Mouse (Mus musculus) common myeloid progenitor, adult 5-6 weeks (primary cell): ENCODE measurements at regions not wholly inside any gene's neighbourhood (a gene's known extent, or its start where the extent isn't known, plus 50 kb on each side); places are given as distances from the start of the nearest gene placed in this dataset.
A peak's percentile ranks its signal among the peaks of the same experiment; 100 is the strongest.

ENCODE experiments used
- ATAC-seq: replicated peaks from 2 replicates; pipeline ENCODE4 v1.8.0; 2016; ENCODE audit warnings: low read depth, mild to moderate bottlenecking, moderate TSS enrichment, inconsistent platforms; ENCODE audit not compliant: poor library complexity, severe bottlenecking

DNA sequence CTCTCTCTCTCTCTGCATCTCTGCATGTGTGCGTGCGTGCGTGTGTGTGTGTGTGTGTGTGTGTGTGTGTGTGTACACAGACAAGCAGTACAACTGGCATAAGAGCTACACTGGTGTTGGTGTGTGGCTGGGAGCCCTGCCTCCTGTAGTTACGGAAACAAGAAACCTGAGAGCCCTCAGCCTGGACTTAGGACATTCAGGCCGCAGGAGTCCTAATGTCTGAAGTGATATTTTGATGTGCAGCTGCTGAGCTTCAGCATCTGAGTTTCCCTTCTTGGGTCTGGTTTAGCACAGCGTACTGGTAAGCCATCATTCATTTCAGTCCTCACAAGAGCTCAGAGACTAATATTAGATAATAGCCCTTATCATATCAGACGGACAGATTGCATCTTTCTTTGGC, 134.8 kb upstream of the Runx1 start:
- no peak for ATAC-seq

DNA sequence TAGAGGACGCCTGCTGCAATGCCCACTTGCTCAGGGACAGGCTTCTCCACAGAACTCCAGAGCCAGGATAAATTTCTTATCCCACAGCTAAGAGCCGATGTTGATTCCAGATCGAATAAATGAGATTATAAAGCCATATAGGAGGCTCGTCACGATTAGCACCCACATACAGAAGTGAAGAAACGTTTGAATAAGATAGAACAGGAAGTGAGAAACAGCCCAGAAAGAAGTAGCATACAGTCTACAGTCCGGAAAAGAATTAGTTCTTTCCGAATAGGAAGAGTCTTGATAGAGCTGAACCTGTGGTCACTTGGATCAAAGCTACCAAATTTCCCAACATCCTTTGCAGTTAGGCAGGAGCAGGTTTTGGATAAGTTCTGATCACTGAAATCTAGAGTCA, 133.0 kb upstream of the Runx1 start:
- no peak for ATAC-seq

DNA sequence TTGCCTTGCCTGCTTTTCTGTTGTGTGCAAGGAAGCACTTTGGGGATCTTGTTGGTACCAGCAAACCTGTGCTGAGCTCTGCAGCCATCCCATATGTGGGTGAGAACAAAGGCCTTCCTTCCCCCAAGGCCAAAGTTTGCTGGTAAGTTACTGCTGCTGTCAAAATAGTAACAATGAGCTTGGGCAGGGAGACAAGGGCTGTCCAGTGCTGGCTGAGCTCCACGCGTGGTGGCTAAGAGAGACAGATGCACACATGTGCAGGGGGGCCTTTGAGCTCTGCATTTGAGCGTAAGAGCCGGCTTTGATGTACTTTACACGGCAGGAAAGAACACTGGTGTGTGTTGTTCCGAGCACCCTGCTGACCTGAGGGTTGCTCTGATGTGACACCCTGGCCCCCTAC, 132.2 kb upstream of the Runx1 start:
- no peak for ATAC-seq

DNA sequence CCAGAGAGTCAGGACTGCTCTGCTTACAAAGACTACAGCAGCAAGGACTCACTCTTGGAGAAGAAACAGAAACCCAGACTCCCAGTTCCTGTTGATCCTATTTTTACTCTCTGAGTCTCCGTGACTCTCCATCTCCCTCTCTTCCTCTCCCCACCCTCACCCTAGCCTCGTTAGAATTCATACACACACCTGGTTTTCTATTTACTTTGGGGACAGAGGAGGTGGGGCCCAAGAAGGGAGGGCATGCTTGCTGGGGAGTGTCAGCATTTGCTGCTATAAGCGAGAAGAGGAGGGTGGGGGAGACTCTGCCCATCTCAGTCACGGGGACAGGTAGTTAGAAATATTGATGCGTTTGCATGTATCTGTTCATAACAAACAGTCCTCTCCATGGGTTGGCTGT, 129.6 kb upstream of the Runx1 start:
- ATAC-seq: no peak

DNA sequence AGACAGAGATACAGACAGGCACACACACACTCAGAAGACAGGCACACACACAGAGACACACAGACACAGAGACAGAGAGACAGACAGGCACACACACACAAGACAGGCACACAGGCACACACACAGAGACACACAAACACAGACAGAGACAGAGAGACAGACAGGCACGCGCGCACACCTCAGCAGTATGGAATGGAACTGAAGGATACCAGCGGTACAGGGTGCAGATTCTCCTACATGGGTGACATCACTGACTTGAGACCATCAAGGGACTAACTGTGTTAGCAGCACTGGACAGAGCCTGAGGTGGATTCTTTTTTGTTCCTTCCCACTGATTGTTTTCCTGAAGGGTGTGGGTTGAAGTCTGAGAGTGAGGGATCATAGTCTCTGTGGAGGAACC, 129.1 kb upstream of the Runx1 start:
- ATAC-seq: no peak

DNA sequence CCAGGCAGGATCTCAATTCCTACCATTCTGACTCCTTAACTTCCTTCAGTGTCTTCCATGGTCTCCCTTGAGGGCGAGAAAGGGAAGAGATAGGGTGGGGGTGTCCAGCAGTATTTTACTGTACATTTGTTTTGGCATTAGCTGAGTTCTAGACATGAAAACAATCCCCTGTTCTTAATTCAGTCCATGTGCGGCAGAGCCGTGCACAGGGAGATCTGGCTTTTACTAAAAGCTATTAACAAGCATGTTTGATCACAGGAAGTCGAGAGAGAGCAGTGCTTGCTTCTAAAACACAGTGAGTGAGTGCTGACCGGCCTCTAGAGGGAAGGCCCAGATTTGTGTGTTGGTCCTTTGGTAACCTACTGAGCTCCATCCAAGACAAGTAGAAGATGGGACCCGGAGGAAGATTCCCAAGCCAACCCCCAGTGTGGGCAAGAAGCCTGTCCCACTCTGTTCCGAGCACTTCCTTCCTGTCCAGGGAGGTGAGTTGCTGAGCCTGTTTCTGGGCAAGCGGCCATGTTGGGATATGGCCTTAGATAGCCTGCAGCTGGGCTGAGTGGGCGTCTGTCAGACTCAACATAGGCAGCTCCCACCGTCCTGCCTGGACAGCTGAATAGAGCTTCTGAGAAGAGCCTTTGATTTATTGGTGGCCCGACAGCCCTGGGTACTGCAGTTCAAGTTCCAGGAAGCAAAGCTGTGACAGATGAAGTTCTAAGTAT, 128.1 kb upstream of the Runx1 start:
- ATAC-seq: no peak

DNA sequence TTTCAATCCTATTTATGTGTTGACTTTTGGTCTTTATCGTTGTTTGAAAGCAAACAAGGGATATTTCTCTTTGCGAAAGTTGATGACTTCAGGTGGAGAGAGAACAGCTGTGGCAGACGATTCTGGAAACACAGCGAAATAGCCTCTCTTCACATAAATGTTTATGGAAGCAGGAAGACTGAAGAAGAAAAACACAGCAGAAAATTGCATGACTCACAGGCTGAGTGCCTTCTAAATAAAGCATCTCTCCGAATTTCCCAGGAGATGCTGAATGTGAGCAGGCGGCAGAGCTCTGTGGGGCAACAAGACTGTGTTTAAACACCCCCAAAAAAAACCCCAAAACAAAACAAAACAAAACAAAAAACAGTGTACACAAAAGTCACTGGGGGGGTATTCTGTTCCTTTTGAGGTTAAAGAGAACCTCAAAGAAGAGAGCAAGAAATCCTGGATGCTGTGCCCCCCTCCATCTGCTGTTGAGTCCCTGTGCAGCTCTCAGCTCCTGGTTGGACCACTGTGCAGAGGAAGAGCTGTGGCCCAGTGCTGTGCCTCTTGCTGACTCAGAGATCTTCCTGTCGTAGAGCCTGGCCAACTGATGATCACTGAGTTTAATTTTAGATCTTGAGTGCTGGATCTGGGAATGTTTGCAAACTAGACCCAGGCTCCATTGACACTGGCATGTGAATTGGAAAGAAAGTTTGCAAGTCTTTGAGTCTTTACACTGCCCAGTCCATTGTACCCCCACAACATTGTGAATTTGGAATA, 126.6 kb upstream of the Runx1 start:
- no peak for ATAC-seq

DNA sequence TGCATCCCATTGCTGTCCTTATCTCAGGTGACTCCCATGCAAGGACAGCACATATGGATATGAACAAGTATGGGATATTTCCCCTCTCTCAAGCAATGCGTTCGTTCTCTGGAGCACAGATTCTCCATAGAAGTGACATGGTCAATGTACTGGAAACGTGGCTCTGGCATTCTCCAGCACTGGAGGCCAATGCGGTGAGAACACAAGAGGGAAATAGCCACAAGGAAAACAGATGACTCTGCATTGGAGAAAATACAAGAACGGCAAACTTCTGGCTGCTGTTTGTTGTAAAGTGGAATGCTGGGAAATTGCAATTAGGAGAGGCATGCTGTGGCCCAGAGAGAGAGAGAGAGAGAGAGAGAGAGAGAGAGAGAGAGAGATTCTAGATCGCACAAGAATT, 125.6 kb upstream of the Runx1 start:
- ATAC-seq: no peak

DNA sequence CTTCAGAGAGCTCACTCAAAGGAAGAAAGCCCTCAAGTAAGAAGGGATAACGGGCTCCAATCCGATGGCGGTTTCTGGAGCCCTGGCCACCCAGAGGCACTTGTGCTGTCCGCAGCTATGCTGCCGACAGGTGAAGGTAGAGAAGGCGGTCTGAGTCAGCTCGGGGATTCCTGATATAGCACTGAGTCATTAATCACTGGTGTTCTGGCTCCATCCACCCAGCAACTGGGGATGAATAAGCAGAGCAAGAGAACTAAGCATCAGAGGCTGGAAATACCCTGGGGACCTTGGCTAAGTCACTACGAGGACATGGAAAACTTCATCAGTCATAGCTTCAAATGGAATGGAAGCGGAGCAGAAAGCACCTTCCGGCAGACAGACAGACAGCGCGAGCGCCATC, 122.5 kb upstream of the Runx1 start:
- no peak for ATAC-seq

DNA sequence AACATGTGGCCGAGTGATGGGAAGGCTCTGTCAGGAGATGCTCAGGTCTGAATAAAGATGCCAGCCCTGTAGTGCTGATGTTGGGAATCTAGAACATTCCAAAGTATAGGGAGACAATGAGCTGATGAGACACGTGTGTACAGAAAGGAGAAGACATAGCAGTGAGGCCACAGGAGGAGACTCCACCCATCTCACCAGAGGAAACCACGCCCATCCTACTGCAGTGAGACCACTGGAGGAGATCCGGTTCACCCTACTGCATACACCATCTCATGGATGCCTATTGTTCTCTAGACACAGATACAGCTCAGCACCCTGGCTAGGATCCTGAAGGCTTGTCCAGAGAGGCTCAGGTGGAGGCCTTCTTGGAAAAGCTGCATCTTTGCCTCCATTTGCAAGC, 120.6 kb upstream of the Runx1 start:
- ATAC-seq: peak; percentile 84

DNA sequence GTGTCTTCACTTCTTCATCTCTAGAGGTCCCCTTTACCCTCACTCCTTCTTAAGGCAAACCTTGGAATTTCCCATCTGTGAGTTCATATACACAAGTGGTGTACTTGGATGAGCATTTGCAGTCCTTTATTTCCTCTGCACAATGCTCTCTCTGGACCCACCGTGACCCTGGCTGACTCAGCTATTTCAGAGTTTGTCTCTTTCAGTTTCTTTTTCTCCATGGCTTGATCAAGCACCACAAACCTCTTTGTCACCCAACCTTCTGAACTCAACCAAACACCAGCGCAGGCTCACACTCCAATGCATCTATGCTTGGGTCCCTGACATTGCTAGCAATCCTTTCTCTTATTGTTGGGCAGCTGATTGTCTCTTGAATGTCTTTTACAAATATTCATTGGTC, 118.0 kb upstream of the Runx1 start:
- peak; percentile 62 for ATAC-seq

DNA sequence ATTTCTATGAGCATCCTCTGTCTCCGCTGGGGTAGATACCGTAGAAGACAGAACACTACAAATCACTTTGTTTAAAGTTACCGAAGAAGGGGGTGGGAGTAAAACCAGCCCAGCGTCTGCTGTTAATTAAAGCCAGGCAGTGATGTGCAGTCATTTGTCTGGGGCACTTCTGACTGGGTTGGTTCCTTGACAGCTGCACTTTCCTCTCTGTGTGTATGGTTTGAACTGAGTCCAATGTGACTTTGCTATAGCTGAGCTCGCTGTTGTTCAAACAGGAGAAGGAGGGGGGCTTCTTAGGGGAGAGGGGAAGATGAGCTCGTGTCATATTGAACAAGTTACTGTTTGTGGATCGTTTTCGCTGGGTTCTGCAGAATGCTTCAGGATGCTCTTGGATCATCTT, 113.7 kb upstream of the Runx1 start:
- ATAC-seq: no peak

DNA sequence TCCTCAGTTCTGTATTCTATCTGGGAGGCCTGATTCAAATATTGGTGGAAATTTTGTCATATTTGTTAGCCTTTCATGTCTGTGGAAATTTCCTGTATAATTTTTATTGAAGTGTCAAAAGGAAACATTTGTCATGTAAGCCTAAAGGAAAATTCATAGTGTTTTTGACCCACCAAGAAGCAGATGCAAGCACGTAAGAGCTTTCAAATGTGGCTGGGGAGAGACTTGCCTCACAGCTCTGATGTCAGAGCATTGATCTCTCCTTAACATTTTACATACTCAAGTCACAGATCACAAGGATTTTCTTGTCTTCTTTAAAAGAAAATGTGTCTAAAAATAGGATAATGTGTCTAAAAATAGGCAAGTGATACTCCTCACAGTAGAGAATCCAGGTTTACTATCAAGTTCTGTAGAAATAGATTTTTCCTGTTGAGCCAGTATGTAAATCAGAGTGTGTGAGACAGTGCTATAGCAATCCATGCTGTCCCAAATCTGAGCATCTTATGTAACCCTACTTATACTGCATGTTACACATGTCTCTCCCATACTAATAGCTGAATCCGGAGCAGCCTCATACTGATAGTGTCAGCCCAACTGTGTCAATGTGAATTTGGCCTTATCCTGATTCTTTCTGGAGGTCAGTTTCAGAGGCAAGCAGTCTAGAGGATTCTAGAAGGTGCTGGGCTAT, 110.0 kb upstream of the Runx1 start:
- ATAC-seq: no peak

DNA sequence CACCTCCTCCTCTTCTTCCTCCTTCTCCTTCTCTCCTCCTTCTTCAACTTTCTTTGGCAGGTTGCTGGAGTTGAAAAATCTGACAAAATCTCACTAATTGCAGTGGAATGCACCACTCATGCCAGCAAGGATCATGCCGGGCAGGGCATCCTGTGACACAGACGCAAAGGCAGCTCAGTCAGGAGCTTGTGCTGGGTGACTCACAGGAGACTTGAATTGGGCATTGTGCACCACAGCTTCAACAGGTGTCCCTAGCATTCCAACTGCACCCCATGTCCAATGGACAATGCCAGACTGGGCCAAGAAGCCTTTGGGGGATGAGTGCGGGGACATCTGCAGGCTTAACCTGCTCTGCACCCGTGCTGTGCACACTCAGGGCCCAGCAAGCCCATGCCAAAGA, 104.2 kb upstream of the Runx1 start:
- no peak for ATAC-seq

DNA sequence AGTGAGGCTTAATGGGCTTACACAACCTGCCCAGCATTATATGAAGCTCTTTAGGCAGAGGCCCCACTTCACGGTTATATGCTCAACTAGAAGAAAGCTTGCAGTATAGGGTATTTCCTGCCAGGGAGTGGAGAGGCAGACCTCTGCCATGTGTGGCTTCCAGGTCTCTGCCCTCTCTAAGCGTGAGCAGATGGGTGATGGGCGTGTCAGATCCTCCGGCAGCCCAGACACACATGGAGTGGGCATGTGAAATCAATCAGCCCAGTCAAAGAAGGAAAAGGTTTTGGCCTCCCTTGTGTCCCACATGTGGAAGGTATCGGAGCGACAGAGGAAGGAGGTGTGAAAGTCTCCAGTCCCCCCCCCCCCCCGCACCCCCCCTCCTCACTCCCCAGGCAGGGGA, 102.3 kb upstream of the Runx1 start:
- peak; percentile 33; the same call in 1 of the 2 replicates for ATAC-seq

DNA sequence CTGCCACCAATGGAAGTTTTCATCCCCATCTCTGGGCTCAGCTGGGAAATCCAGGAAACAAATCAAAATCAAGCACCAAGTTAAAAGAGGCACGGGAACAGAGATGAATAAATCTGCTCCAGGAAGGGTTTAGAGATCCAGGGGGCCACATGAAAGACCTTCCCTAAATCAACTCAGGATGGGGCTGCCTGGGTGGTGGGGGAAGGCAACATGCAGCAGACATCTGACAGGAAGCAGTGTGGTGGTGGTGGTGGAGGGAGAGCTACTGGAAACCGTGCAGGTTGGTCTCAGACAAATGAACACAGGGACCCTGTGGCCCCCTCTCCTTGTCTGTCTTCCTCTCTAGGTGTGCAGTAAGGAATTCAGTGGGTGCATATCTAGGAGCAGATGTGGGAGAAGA, 101.7 kb upstream of the Runx1 start:
- ATAC-seq: peak; percentile 69

DNA sequence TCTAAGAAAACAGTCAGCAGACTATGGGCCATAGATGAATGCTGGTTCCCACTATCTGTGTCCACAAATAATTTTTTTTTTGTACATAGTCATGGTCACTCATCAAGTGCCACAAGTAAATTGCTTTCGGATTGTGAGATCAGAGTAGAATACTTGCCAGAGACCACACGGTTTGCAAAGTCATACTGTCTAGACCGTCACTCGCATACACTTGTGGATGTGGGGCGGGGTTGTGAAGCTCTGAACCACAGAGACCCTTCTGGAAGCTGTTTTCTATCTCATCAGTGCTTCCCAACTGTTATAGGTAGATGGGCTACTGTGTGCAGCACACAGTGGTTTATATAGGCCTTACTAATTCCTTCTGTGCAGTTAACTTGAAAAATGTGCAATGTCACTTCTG, 100.9 kb upstream of the Runx1 start:
- peak; percentile 53 for ATAC-seq

DNA sequence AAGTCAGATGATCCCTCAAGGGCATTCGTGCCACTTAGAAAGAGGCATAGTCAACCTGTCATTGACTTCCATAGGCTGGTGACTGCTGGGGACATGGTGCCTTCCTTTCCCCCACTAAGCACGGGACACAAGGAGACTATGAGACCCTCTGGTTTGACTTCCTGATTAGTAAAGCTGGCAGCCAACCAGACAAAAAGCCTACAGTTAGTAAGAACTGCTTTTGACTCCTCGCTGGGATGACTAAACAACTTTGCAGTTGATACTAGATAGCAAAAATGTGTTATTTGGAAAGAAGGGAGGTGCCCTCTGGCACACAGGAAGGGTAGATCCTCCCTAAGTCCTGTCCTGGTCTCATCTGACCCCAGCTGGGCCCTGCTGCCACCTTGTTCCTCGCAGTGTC, 95.0 kb upstream of the Runx1 start:
- ATAC-seq: peak; percentile 71

DNA sequence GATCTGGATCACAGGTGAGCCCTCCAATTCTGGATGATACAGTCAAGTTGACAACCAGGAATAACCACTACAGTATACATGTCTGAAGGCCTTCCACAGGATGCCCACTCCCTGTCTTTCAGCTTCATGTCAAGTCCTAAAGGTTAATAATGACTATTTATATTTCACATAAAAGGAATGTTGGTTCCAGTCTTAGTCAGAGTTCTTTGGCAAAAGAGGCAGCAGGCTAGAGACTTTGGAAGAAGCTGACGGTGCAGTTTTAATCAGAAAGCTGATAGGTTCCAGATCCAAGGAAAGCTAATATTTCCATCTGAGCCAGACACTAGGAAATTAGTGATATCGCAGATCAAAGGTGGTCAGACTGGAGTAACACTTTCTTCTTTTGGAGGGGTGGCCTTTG, 91.4 kb upstream of the Runx1 start:
- no peak for ATAC-seq

DNA sequence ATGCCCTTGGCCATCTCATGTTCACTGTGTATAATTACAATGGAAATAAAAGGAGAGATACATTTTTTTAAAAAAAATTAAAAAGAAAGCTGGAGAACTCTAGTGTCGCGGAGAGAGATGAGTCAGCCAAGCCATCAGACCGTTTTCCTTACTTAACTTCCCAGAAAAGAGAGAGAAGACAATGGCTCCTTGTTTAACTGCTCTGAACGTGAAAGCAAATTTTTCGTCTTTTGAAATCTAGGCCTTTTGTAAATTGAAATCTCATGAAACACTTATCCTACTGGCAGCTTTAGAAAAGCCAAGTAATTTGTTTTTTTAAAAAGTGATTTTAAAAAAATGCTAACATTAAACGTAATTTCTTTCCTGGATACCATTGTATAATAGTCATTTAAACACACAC, 89.7 kb upstream of the Runx1 start:
- ATAC-seq: no peak

DNA sequence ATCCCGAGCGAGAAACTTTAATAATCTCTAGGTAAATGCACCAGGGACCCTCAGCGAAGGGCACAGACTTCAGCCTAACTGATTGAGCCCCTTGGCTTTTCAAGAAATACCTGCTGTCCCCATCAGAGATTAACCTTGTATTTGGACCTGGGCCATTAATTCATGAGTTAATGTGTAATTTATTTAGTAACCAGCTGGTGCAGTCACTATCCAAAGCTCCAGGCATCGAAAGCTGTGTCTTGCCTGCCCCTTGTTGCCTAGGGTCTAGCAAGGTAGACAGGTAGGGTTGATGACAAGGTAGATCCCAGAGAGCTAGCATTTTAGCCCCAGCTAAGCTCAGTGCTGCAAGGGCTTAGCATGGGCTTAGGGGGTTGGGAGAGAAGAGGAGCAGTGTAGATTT, 80.9 kb upstream of the Runx1 start:
- ATAC-seq: no peak
